Mouse (Mus musculus): ENCODE data around the gene Mvb12b. TPM values are rescaled to one million over a fixed set of nuclear protein-coding genes. Genes with fewer than 3 reads are reported as not detected.
A peak's percentile ranks its signal among the peaks of the same experiment; 100 is the strongest.

Mvb12b gene
- polyA plus RNA-seq, 1 experiment from 2014 or later = 57.8 TPM

DNA sequence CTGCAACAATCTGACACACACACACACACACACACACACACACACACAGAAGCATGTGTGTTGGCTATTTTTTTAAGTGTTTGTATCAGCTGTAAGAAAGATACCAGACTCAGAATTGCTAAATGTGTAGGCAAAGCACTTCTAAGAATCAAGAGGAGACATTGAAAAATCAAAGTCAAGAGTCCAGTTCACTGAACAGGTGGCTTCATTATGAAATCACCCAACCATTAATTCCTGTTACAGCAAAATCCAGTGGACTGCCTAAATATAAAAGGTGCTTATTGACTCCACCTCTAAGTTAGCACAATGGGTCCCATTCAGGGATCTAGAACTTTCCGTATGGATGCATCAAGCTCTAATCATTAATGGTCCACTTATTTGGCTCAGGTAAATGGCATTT is 103.0 kb downstream of the Mvb12b start:
- ATAC-seq (ENCODE audit: low FRiP score, low read depth) = no peak
- Histone ChIP-seq H3K4me3 (no peak overlapping the region), H3K4me1 (peaks cover 45% of the 10 kb centered on the region), H3K4me2 (replicated peaks) (no peak overlapping the region), H3K9me3 (no peaks in the 10 kb centered on the region), H3K36me3 (peaks cover 8% of the 10 kb centered on the region), H3K9ac (no peak overlapping the region), H3K27me3 (replicated peaks) (no peaks in the 10 kb centered on the region), H3K27ac (no peak overlapping the region)
- 92% methylated on average over 1 of the region's 1 CpGs for WGBS

DNA sequence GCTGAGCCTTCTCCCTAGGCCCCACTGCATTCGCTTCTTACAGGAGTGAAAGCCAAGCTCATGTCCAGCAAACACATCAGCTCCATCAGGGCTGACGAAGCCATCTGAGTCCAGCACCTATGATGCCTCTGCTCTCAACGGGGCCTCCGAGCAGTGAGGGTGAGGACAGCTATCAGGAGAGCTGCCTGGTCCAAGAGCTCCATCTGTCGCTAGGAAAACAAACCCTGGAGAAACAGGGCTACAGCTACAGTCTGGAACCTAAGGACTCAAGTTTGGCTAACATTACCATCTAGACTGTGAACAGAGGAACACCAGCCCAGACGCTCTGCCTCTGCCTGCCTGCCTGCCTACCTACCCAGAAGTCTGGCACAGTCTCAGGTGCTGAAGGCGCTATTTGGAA is 104.3 kb downstream of the Mvb12b start:
- Histone ChIP-seq H3K27ac (no peak overlapping the region), H3K4me1 (peaks cover 37% of the 10 kb centered on the region), H3K4me3 (no peak overlapping the region), H3K9me3 (peaks cover 12% of the 10 kb centered on the region), H3K4me2 (replicated peaks) (no peak overlapping the region), H3K27me3 (replicated peaks) (no peaks in the 10 kb centered on the region), H3K36me3 (peaks cover 21% of the 10 kb centered on the region), H3K9ac (no peak overlapping the region)
- WGBS = 86% methylated on average over 7 of the region's 7 CpGs
- no peak for ATAC-seq (ENCODE audit: low FRiP score, low read depth)

DNA sequence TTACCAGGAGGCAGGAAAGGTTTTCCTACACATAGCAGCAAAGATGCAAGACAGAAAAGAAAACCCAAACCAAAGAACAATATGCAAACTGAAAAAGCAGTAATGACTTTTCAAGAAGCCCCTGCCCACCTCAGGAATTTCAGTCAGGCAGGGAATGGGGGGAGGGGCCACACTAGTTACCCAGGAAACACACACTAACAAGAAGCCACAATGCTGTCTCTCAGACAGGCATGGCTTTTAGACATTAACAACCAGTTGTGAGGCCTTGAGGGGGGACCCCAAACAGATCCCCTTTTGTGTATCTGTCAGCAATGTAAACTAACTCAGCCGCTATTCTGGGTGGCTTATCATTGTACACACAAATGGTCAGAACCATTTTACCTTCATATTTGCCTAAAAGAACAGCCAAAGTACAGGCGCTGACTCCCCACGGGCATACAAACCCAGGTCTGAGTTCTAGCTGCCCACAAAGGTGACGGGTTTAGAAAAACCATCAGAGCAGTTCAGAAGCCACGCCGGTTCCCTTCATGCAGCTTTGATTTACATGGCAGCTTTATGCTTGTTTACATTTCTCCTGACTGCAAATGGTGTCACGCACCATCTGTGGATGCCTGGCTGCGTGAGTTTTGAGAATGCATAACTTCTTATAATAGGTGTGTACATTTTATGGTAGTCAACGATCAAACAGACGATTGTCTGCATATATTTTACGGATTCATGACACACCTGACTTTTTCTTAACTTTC is 105.9 kb downstream of the Mvb12b start:
- H3K9ac ChIP-seq = no peak overlapping the region
- 25% methylated on average over 11 of the region's 11 CpGs for WGBS
- peaks cover 27% of the 10 kb centered on the region for H3K4me1 ChIP-seq
- peak overlapping the region; percentile 24; the same call in 1 of the 2 replicates for H3K4me2 ChIP-seq (replicated peaks)
- H3K9me3 ChIP-seq = peaks cover 23% of the 10 kb centered on the region
- no peak overlapping the region for H3K4me3 ChIP-seq
- H3K36me3 ChIP-seq = peaks cover 34% of the 10 kb centered on the region
- no peaks in the 10 kb centered on the region for H3K27me3 ChIP-seq (replicated peaks)
- H3K27ac ChIP-seq = 0 out of 2 replicates have a peak overlapping the region, but pooled peaks have one; percentile 12
- ATAC-seq (ENCODE audit: low FRiP score, low read depth) = no peak

DNA sequence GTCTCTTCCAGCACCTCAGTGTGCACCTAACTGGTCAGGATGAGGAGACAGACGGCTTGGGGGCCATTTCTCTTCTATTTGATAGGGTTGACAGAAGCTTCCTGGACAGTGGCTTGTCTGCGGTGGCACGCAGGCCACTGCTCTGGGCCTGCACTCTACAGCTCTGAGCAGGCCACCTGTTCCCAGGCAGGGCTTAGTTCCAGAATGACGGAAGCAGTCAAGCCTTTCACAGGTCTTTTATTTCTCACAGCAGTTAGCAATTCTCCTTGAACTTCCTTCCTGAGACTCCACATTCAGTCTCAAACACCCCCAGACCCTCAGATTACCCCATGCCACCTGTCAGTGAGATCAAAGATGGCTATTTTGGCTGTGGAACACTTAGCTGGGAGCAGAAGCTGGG is 109.3 kb downstream of the Mvb12b start:
- Histone ChIP-seq H3K36me3 (peaks cover 39% of the 10 kb centered on the region), H3K27ac (no peak overlapping the region)
- over 99% methylated on average over 4 of the region's 4 CpGs for WGBS

DNA sequence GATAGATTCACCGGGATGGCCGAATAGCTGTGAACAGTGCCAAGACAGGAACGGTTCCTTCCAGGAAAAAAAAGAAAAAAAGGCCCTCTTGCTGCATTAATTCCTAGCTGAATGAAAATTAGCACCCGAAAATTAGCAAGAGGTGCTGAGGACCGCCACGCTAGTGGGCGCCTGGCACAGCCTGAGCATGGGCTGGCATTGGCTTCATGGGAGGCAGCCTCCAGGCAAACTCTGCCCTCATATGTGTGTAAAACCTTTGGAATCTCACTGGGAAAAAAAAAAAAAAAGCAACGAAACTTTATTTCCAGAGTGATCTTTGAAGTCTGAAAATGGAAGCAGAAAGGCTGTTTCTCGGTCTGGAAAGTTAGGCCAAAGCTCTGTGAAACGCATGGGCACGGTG is 110.7 kb downstream of the Mvb12b start:
- ATAC-seq (ENCODE audit: low FRiP score, low read depth) = no peak
- Histone ChIP-seq H3K9ac (no peak overlapping the region), H3K4me2 (replicated peaks) (no peak overlapping the region), H3K36me3 (peaks cover 37% of the 10 kb centered on the region), H3K4me3 (no peak overlapping the region), H3K27me3 (replicated peaks) (no peaks in the 10 kb centered on the region), H3K9me3 (peaks cover 23% of the 10 kb centered on the region), H3K27ac (no peak overlapping the region), H3K4me1 (peaks cover 32% of the 10 kb centered on the region)
- WGBS = 98% methylated on average over 11 of the region's 11 CpGs

More for the DNA sequence above, 109.3 kb downstream of the Mvb12b start:
- Histone ChIP-seq H3K9ac (no peak overlapping the region), H3K4me2 (replicated peaks) (no peak overlapping the region), H3K4me1 (peaks cover 27% of the 10 kb centered on the region), H3K9me3 (peaks cover 23% of the 10 kb centered on the region), H3K27me3 (replicated peaks) (no peaks in the 10 kb centered on the region), H3K4me3 (no peak overlapping the region)
- ATAC-seq (ENCODE audit: low FRiP score, low read depth) = no peak

DNA sequence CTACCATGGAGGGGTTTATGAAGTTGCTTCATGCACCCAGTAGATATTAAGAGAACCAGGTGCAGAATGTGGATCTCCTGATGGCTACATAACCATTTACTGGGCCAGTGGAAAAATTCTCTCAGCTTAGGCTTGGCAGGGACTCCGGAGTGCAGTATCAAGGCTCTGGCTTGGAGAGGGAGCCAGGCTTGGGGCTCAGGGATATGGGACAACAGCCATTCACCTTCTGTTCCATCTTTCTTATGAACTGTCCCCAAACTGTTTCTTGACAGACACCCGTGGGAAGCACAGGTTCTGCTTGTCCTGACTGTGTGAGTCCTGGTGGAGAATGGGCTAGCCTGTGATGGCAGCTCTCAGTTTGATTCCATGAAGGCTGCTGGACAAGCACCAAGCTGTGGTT is 112.9 kb downstream of the Mvb12b start:
- no peak for ATAC-seq (ENCODE audit: low FRiP score, low read depth)
- Histone ChIP-seq H3K4me1 (peaks cover 23% of the 10 kb centered on the region), H3K4me2 (replicated peaks) (no peak overlapping the region), H3K27me3 (replicated peaks) (no peaks in the 10 kb centered on the region), H3K9me3 (peaks cover 23% of the 10 kb centered on the region), H3K9ac (no peak overlapping the region), H3K36me3 (peaks cover 36% of the 10 kb centered on the region), H3K27ac (no peak overlapping the region), H3K4me3 (no peak overlapping the region)
- WGBS = 97% methylated on average over 2 of the region's 2 CpGs

DNA sequence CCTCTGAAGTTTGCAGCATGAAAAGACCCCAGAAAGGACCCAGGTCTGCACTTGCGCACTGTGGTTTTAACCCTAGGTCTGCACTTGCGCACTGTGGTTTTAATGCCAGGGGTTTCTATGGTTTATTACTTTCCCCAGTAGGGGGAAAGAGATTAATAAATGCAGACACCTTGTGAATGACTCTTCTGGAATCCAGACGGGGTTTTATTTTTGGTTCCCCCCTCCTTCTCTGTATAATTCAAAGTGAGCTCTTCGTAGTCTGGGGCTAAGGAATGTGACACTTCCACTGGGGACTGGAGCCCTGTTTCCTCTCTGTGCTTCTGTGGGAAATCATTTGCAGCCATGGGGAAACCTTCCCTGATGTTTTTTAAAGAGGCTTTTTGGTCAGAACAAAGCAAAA is 113.6 kb downstream of the Mvb12b start:
- Histone ChIP-seq H3K4me1 (peaks cover 23% of the 10 kb centered on the region), H3K27me3 (replicated peaks) (no peaks in the 10 kb centered on the region), H3K4me2 (replicated peaks) (no peak overlapping the region), H3K9ac (no peak overlapping the region), H3K36me3 (peaks cover 28% of the 10 kb centered on the region), H3K27ac (no peak overlapping the region), H3K9me3 (peaks cover 18% of the 10 kb centered on the region), H3K4me3 (no peak overlapping the region)
- no peak for ATAC-seq (ENCODE audit: low FRiP score, low read depth)
- 54% methylated on average over 4 of the region's 4 CpGs for WGBS

DNA sequence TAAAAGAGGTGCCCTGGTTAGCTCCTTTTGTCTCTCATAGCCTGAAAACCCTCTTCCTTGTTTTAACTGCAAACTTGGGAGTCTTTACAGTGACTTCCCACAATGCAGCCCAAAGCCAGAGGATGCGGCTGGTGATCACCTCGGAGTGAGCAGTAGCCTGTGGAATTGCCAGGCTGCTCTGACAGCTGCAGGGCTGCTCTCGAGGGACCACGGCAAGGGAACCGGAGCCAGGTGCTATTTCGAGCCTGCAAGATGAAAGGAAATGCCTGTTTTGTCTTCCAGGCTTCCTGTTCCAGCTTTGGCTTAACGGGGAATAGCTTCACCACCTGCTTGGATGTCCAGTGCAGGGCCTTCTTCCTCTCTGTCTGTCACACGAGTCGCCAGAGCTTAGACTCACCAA is 115.3 kb downstream of the Mvb12b start:
- no peak overlapping the region for H3K4me2 ChIP-seq (replicated peaks)
- H3K4me3 ChIP-seq = no peak overlapping the region
- no peak overlapping the region for H3K9ac ChIP-seq
- H3K36me3 ChIP-seq = peaks cover 12% of the 10 kb centered on the region
- peaks cover 1% of the 10 kb centered on the region for H3K9me3 ChIP-seq
- no peak overlapping the region for H3K27ac ChIP-seq
- WGBS = 57% methylated on average over 9 of the region's 9 CpGs
- ATAC-seq (ENCODE audit: low FRiP score, low read depth) = no peak
- H3K4me1 ChIP-seq = peaks cover 23% of the 10 kb centered on the region
- H3K27me3 ChIP-seq (replicated peaks) = no peaks in the 10 kb centered on the region

DNA sequence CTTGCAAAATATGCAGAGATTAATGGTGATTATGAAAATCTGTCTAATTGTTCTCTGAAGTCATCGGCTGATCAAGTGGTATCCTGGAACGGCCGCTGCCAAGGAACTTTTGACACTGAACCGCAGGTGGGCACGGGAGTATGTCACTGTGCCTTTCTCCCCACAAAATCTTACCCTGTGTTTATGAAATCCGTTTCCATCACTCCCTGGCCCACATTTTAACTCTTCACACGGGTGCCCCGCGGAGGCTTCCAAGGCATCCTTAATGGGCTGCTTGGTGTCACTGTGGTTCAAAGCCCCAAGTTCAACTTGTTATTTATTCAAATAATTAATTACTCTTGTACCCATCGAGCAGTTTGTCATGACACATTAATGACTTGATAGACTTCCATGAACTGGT is 116.4 kb downstream of the Mvb12b start:
- Histone ChIP-seq H3K4me3 (no peak overlapping the region), H3K4me2 (replicated peaks) (no peak overlapping the region), H3K27ac (no peak overlapping the region), H3K36me3 (peaks cover 9% of the 10 kb centered on the region; the same call in 1 of the 2 replicates), H3K9me3 (no peaks in the 10 kb centered on the region), H3K27me3 (replicated peaks) (no peaks in the 10 kb centered on the region), H3K4me1 (peaks cover 23% of the 10 kb centered on the region), H3K9ac (no peak overlapping the region)
- WGBS = 74% methylated on average over 10 of the region's 10 CpGs
- no peak for ATAC-seq (ENCODE audit: low FRiP score, low read depth)

DNA sequence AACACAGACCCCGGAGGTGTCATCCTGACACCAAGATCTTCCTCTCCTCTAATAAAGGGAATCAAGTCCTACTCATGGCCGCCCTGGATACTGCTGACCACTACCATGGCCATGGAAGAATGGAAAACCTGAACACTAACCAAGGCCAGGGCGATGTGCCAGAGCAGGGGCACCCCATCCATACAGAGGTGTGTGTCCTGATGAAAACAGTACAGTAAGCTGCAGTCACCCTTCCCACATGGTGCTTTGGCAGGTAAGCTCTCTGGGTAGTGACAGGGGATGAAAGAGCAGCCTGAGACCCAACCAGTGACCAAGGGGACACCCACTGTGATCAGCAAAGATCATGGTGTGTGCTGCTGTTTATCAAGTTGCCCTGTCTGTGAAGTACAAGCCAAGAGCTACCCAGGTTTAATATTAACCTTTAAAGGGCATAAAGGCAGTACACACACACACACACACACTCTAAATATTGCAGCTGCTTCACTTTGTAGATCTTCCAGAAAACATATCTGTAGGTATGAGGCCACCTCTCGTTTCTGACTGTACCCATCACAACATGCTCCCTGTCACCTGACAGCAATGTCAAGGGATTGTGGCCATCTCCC is 117.1 kb downstream of the Mvb12b start:
- no peak overlapping the region for H3K9ac ChIP-seq
- H3K36me3 ChIP-seq = 0 out of 2 replicates have a peak, but pooled peaks cover 4% of the 10 kb centered on the region
- peaks cover 23% of the 10 kb centered on the region for H3K4me1 ChIP-seq
- no peaks in the 10 kb centered on the region for H3K27me3 ChIP-seq (replicated peaks)
- H3K27ac ChIP-seq = no peak overlapping the region
- no peak for ATAC-seq (ENCODE audit: low FRiP score, low read depth)
- 93% methylated on average over 4 of the region's 4 CpGs for WGBS
- no peak overlapping the region for H3K4me2 ChIP-seq (replicated peaks)
- no peaks in the 10 kb centered on the region for H3K9me3 ChIP-seq
- H3K4me3 ChIP-seq = no peak overlapping the region

DNA sequence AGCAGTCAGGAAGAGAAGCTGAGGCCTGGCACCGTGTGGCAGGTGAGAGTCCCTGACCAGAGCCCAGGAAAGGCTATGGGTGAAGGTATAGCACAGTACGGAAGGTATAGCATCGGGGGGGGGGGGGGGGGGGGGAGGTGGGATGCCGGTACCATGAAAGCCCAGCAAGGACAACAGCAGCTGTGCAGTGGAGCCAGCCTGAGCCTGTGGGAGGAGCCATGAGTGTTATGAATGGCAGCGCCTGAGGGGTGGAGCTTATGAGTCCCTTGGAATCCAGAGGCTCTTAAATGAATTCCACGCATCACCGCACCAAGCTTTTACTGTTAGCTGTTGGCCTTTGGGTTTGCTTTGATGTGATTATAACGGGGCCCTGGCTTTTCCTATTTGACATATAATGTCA is 123.3 kb downstream of the Mvb12b start:
- H3K4me2 ChIP-seq (replicated peaks) = no peak overlapping the region
- WGBS = 42% methylated on average over 6 of the region's 8 CpGs
- peak; percentile 58 for ATAC-seq (ENCODE audit: low FRiP score, low read depth)
- H3K9ac ChIP-seq = no peak overlapping the region
- no peak overlapping the region for H3K27ac ChIP-seq
- H3K27me3 ChIP-seq (replicated peaks) = no peaks in the 10 kb centered on the region
- H3K4me3 ChIP-seq = no peak overlapping the region
- no peaks in the 10 kb centered on the region for H3K9me3 ChIP-seq
- H3K36me3 ChIP-seq = peaks cover 7% of the 10 kb centered on the region; the same call in 1 of the 2 replicates
- peaks cover 18% of the 10 kb centered on the region for H3K4me1 ChIP-seq

DNA sequence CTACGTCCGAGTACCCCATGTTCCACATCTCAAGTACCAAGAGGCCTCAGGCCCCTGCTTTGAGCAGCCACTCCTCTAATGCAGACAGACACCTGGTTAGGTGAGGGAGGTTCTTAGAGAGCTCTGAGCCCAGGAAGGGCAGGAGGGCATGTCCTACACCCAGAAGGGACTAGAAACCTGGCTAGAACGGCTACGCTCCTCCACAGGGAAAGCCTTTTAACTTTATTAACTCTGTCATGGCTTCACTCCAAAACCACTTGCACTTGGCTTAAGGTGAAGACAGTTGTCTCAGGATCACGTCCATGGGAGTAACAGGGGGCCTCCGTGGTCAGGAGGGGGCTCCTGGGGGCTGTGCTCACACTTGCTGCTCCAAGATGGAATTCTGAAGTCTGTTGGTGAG is 125.5 kb downstream of the Mvb12b start:
- Histone ChIP-seq H3K4me1 (peaks cover 20% of the 10 kb centered on the region), H3K27ac (no peak overlapping the region), H3K9me3 (no peaks in the 10 kb centered on the region), H3K9ac (0 out of 2 replicates have a peak overlapping the region, but pooled peaks have one; percentile 19), H3K36me3 (peaks cover 11% of the 10 kb centered on the region; the same call in 1 of the 2 replicates), H3K27me3 (replicated peaks) (no peaks in the 10 kb centered on the region), H3K4me3 (no peak overlapping the region), H3K4me2 (replicated peaks) (no peak overlapping the region)
- no peak for ATAC-seq (ENCODE audit: low FRiP score, low read depth)
- 87% methylated on average over 6 of the region's 6 CpGs for WGBS
